Mouse (Mus musculus): Measurements from ENCODE around the gene Slc35b2. TPM values are rescaled to one million over a fixed set of nuclear protein-coding genes. Genes with fewer than 3 reads are reported as not detected.

The Slc35b2 gene
- polyA plus RNA-seq, 1 experiment, result 28.2 TPM

GRCm38 (mm10) chr17:45592606-45593431, 29.1 kb downstream of the Slc35b2 start:
- no peak overlapping the region for H3K27ac ChIP-seq (ENCODE audit: insufficient read depth, low read length)
- no peaks in the 10 kb centered on the region for H3K9me3 ChIP-seq (replicated peaks; ENCODE audit: control insufficient read depth, insufficient read depth, low read length, poor library complexity, severe bottlenecking)
- H3K4me3 ChIP-seq (ENCODE audit: low read depth, low read length), result peak overlapping the region; percentile 65
- no peaks in the 10 kb centered on the region for H3K27me3 ChIP-seq (ENCODE audit: control insufficient read depth, insufficient read depth, low read length, poor library complexity, severe bottlenecking)
- TF ChIP-seq POLR2A (IDR thresholded peaks at IDR 0.05; ENCODE audit: insufficient read depth, low read length) (no peak), EP300 (IDR thresholded peaks at IDR 0.05; ENCODE audit: insufficient read depth, low read depth, low read length) (no peak), CTCF (IDR thresholded peaks at IDR 0.05; ENCODE audit: low read depth, low read length) (no peak)
- H3K9ac ChIP-seq (ENCODE audit: low read depth, poor library complexity, severe bottlenecking), result peak overlapping the region; percentile 75
- peaks cover 25% of the 10 kb centered on the region for H3K36me3 ChIP-seq (ENCODE audit: control insufficient read depth, insufficient read depth, low read length, poor library complexity, severe bottlenecking)
- peaks cover 3% of the 10 kb centered on the region for H3K4me1 ChIP-seq (ENCODE audit: control insufficient read depth, insufficient read depth, low read length)

DNA sequence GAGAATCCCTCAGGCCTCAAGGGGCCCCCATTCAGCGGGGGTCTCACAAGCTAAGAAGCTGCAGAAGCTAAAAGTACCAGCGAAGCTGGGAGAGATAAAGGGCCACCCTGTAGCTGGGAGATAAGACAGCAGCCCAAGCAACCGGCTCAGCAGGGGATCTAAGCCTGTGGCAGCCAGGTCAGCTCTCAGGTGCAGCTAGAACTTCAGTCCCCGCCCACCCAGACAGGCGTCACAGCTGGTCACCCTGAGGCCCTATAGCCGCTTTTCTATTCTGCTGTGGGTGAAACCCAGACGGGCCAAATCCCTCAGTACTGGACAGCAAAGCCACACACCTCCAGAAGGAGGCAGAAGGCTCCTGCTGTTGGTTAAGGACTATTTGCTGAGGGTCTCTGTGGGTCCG, 29.8 kb downstream of the Slc35b2 start:
- H3K9ac ChIP-seq (ENCODE audit: low read depth, poor library complexity, severe bottlenecking), result peak overlapping the region; percentile 75
- no peak overlapping the region for H3K27ac ChIP-seq (ENCODE audit: insufficient read depth, low read length)
- no peaks in the 10 kb centered on the region for H3K9me3 ChIP-seq (replicated peaks; ENCODE audit: control insufficient read depth, insufficient read depth, low read length, poor library complexity, severe bottlenecking)
- H3K4me1 ChIP-seq (ENCODE audit: control insufficient read depth, insufficient read depth, low read length), result peaks cover 3% of the 10 kb centered on the region
- peak overlapping the region; percentile 65 for H3K4me3 ChIP-seq (ENCODE audit: low read depth, low read length)
- TF ChIP-seq EP300 (IDR thresholded peaks at IDR 0.05; ENCODE audit: insufficient read depth, low read depth, low read length) (peak; percentile 55; the same call in 1 of the 2 replicates), CTCF (IDR thresholded peaks at IDR 0.05; ENCODE audit: low read depth, low read length) (peak; percentile 31), POLR2A (IDR thresholded peaks at IDR 0.05; ENCODE audit: insufficient read depth, low read length) (no peak)
- peaks cover 20% of the 10 kb centered on the region for H3K36me3 ChIP-seq (ENCODE audit: control insufficient read depth, insufficient read depth, low read length, poor library complexity, severe bottlenecking)
- no peaks in the 10 kb centered on the region for H3K27me3 ChIP-seq (ENCODE audit: control insufficient read depth, insufficient read depth, low read length, poor library complexity, severe bottlenecking)

DNA sequence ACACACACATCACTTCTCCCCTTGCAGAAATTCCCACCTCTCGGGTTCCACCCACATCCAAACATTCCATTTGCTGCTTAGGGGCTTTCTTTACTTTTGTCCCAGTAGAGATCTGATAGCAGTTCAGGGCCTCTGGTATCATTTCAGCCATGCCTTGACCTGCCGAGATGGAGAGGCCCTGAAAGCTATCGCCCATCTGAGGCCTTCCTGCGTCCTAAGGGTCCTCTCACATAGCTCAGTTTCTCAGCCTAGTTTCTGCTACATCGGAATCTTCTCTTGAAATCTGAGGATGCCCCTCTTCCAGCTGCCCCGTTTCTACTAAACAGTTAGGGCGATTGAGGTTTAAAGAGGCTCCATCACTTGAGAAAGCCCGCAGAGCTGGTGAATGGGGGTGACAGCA, 30.5 kb downstream of the Slc35b2 start:
- Histone ChIP-seq H3K9me3 (replicated peaks; ENCODE audit: control insufficient read depth, insufficient read depth, low read length, poor library complexity, severe bottlenecking) (no peaks in the 10 kb centered on the region), H3K9ac (ENCODE audit: low read depth, poor library complexity, severe bottlenecking) (peak overlapping the region; percentile 75), H3K27ac (ENCODE audit: insufficient read depth, low read length) (no peak overlapping the region), H3K4me3 (ENCODE audit: low read depth, low read length) (peak overlapping the region; percentile 65), H3K4me1 (ENCODE audit: control insufficient read depth, insufficient read depth, low read length) (peaks cover 3% of the 10 kb centered on the region), H3K27me3 (ENCODE audit: control insufficient read depth, insufficient read depth, low read length, poor library complexity, severe bottlenecking) (no peaks in the 10 kb centered on the region), H3K36me3 (ENCODE audit: control insufficient read depth, insufficient read depth, low read length, poor library complexity, severe bottlenecking) (peaks cover 13% of the 10 kb centered on the region)
- TF ChIP-seq CTCF (IDR thresholded peaks at IDR 0.05; ENCODE audit: low read depth, low read length) (no peak), POLR2A (IDR thresholded peaks at IDR 0.05; ENCODE audit: insufficient read depth, low read length) (no peak), EP300 (IDR thresholded peaks at IDR 0.05; ENCODE audit: insufficient read depth, low read depth, low read length) (no peak)

GRCm38 (mm10) chr17:45594881-45595735, 31.4 kb downstream of the Slc35b2 start:
- H3K9me3 ChIP-seq (replicated peaks; ENCODE audit: control insufficient read depth, insufficient read depth, low read length, poor library complexity, severe bottlenecking), result no peaks in the 10 kb centered on the region
- peaks cover 3% of the 10 kb centered on the region for H3K4me1 ChIP-seq (ENCODE audit: control insufficient read depth, insufficient read depth, low read length)
- peak overlapping the region; percentile 77 for H3K27ac ChIP-seq (ENCODE audit: insufficient read depth, low read length)
- no peak for TF ChIP-seq CTCF (IDR thresholded peaks at IDR 0.05; ENCODE audit: low read depth, low read length)
- TF ChIP-seq POLR2A (IDR thresholded peaks at IDR 0.05; ENCODE audit: insufficient read depth, low read length), result peak; percentile 70
- peak; percentile 32; the same call in 1 of the 2 replicates for TF ChIP-seq EP300 (IDR thresholded peaks at IDR 0.05; ENCODE audit: insufficient read depth, low read depth, low read length)
- peaks cover 4% of the 10 kb centered on the region for H3K36me3 ChIP-seq (ENCODE audit: control insufficient read depth, insufficient read depth, low read length, poor library complexity, severe bottlenecking)
- no peaks in the 10 kb centered on the region for H3K27me3 ChIP-seq (ENCODE audit: control insufficient read depth, insufficient read depth, low read length, poor library complexity, severe bottlenecking)
- H3K4me3 ChIP-seq (ENCODE audit: low read depth, low read length), result peak overlapping the region; percentile 68
- H3K9ac ChIP-seq (ENCODE audit: low read depth, poor library complexity, severe bottlenecking), result peak overlapping the region; percentile 75

DNA sequence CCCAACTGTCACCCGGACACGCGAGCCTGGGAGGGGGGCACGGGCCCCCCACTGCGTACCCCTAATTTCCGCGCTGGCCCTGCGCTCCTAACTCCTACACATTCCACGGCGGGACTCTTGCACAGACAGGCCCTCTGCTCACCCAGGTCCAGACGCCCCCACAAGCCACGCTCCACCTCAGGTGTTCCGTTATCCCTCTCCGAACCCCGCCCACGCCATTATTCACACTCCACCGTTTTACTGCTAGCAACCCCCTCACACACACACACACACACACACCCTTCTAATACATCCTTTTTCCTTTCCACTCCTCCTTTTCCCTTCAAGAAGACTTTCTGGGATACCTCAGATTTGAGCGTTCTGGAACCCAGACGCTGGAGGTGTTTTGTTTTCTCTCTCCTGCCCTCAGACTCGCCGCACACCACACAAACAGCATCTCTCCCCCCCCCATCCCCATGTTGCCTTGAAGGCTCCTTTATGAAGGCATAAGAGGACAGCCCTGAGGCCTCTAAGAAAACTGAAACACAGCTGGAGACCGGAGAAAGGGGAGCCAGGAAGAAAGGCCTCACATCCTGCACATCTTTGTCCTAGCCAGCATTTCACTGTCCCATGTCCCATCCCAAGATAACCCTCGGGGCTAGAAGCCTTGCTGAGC, 32.2 kb downstream of the Slc35b2 start:
- Histone ChIP-seq H3K27me3 (ENCODE audit: control insufficient read depth, insufficient read depth, low read length, poor library complexity, severe bottlenecking) (no peaks in the 10 kb centered on the region), H3K27ac (ENCODE audit: insufficient read depth, low read length) (peak overlapping the region; percentile 77), H3K36me3 (ENCODE audit: control insufficient read depth, insufficient read depth, low read length, poor library complexity, severe bottlenecking) (no peaks in the 10 kb centered on the region), H3K9ac (ENCODE audit: low read depth, poor library complexity, severe bottlenecking) (peak overlapping the region; percentile 75), H3K9me3 (replicated peaks; ENCODE audit: control insufficient read depth, insufficient read depth, low read length, poor library complexity, severe bottlenecking) (no peaks in the 10 kb centered on the region), H3K4me3 (ENCODE audit: low read depth, low read length) (peak overlapping the region; percentile 68), H3K4me1 (ENCODE audit: control insufficient read depth, insufficient read depth, low read length) (peaks cover 1% of the 10 kb centered on the region)
- TF ChIP-seq EP300 (IDR thresholded peaks at IDR 0.05; ENCODE audit: insufficient read depth, low read depth, low read length) (peak; percentile 74), POLR2A (IDR thresholded peaks at IDR 0.05; ENCODE audit: insufficient read depth, low read length) (peak; percentile 5), CTCF (IDR thresholded peaks at IDR 0.05; ENCODE audit: low read depth, low read length) (no peak)

All from ES-Bruce4 (cell line).